Mouse (Mus musculus) cerebellum, adult 8-10 months (tissue): ENCODE data around the gene Sptssb.
A peak's percentile ranks its signal among the peaks of the same experiment; 100 is the strongest.

Experiments
- DNase-seq: peaks from one replicate; pipeline ENCODE4 v3.0.0; 2022

The Sptssb gene

DNA sequence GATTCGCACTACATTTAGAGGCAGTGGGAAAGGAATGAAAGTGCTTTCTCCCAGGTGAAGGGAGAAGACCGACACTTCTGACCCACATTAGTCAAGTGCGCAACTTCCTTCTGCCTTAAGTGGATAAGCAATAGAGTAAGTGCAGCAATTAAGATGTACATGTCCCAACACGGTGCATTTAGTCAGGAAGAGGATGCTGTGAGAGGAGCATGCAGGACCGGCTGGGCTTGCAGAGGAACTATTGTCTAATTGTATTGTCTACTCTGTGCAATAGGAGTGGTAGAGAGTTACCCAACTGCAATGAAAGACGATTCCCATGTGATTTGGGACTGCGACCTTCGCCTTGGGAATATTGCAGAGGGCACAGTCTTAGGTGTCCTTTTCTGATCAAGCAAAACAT is 30.2 kb downstream of the Sptssb start:
- no peak for DNase-seq

DNA sequence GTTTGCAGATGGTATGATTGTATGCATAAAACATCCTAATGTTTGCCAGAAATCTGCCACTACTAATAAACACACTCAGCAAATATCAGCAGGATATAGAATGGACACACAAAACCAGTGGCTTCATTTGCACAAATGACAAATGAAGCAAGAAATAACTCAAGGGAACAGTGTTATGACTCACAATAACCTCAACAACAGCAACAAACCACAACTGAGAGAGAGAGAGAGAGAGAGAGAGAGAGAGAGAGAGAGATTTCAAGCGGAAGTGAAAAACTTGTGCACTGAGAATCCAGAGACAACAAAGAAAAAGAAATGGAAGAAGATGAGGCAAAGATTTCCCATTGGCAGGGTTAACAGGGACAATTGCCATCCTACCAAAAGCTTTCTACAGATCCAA is 35.2 kb downstream of the Sptssb start:
- no peak for DNase-seq

DNA sequence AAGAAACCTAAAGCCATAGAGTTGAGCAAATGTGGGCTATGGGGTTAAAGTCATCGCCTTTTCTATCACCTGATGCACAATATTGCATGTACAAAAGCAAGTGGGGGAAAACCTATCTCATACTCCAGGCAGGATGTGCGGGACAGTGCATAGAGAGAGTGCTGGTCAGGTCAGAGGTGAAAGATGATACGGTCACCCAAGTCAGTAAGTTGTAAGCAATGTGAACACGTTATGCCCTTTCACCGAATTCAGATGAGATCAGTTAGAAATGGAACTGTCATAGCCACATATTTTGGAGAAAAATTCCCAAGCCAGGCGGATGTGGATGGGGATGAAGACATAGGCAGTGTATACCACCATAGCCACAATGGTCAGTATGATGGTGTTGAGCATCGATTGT is 39.1 kb downstream of the Sptssb start:
- no peak for DNase-seq

- DNase-seq: peak; percentile 64
These were observed 39.9 kb downstream of the Sptssb start for GRCm38 (mm10) chr3:69819851-69820200.

- DNase-seq: peak; percentile 43
These were observed 40.4 kb downstream of the Sptssb start for GRCm38 (mm10) chr3:69819146-69819850.

- DNase-seq: peak; percentile 52
These were observed 41.3 kb downstream of the Sptssb start for GRCm38 (mm10) chr3:69818466-69818865.

DNA sequence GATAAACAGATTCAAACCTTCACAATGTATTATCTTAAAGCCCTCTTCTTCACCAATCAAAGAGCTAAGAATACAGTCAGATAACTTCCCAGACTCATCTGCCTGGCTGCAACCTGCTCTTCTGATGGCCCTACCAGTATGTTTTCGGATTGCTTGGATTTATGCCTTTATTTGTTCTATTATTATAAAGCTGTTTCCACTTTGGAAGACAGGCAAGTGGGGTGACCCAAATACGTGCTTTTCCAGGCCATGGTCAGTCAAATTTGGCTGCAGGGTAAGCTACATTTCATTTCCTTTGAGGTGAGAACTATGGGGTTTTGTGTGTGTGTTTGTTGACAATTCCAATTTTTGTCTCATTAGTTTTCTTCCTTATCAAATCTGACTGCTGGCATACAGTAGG is 43.2 kb downstream of the Sptssb start:
- peak; percentile 46 for DNase-seq

DNA sequence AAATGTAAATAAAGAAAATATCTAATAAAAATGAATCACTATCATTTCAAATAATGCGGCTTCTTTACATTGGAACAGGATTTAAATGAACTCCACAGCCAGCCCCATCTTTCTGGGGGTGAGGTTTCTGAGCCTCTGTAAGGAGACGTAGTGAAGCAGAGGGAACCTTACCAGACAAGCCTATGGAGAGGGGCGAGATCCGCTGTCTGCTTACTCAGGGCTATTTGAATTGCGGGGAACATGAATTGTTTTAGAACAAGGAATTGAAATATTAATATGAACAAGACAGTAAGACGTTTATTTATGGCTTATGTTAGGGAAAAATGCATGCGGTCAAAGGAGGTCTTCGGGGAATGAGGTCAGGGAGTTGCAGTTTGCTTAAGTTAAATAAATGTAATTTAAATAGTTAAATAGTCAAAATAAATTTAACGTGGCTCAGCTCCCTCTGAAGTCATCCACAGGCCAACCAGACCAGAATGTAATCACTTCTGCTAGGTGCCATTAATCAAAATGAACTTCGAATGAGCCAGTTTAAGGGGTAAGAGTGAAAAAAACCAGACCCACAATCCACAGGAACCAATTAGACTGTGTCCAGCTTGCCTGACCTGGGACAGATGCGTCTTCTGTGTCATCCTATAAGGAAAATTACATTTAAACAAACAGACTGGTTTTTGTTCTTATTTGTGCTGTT is 46.6 kb downstream of the Sptssb start:
- no peak for DNase-seq

DNA sequence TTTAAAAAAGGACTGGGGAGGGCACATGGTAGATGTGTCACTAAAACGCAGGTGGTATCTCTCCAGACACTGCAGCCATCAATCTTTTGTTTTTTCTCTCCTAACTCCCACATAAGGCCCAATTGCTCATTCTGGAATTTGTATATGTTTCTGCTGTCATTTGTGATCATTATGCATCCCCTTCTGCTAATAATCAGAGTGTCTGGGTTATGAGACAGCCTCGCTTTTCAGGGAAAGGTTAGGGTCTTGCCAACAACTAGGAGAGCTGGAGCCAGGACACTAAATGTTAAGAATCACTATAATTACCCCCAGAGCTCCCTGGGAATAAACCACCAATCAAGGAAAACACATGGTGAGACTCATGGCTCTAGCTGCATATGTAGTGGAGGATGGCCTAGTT is 47.3 kb downstream of the Sptssb start:
- no peak for DNase-seq

DNA sequence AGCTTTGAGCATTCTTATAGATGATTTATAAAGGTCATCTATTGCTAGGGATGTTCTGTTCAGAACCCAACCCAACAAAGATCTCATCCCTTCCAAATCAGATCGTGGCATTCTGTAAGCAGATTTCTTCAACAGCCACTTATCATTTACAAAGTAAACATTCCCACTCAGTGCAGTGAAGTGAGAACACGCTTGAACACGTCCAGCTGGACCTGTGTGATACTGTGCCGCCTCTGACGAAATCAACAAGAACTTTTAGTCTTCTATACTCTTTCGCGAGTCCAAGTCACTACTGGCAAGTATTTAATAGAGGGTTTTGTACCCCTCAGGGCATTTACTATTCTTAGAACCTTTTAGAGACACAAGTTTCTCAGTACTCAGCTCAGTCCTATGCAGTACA is 51.3 kb downstream of the Sptssb start:
- DNase-seq: no peak

GRCm38 (mm10) chr3:69803137-69803536 is 56.6 kb downstream of the Sptssb start:
- no peak for DNase-seq

GRCm38 (mm10) chr3:69800829-69801384 is 58.8 kb downstream of the Sptssb start:
- DNase-seq: no peak

DNA sequence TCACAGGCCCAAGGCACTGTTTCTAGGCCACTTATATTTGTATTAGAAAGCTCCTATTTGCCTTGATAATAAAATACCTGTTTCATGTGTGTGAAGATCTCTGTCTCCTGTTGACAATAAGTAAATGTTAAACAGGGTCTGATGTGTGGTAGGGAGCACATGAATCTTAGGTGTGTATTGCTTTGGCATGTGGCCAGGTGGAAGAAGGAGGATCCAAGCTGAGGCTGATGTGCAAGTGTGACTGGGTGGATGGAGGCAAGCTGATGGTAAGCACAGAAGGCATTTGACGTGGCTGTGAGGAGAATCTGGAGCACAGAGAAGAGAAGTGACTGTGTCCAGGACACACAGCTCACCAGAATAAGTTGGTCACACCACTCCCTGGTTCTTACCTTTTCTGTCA is 60.6 kb downstream of the Sptssb start:
- no peak for DNase-seq

DNA sequence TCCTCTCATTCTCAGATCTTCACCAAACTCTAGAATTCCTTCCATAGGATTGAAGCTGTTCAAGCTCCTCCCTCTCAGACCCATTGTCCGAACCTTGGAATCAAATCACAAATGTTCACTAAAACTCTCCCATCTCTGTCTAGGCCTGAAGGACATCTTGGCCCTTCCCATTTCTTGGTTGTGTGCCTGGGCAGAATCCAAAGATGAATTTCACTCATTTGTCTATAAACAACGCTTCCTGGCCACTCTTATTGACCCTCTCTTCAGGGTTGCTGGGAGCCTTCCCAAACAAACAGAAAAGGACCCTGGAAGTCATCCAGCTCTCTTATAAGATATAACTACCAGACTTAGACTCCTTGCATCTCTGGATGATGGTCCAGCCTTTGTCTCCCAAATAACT is 61.8 kb downstream of the Sptssb start:
- DNase-seq: no peak

DNA sequence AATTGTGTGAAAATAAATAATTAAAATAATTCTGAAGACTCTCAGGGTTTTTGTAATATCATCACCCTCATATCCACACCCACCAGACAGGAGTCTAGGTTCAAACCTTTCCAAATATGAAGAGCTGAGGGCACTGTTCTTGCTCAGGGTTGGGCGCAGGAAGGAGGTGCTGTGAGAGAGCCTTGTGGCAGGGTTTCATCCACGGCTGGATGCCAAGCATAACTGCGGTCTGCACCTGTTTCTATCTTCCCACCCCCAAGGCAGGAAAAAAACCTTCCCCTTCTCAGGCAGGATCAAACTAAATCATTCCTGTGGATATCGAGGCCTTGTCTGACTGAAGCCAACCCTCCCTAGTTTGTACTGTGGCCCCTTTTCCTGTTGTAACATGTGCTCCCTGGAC is 62.2 kb downstream of the Sptssb start:
- DNase-seq: peak; percentile 80

DNA sequence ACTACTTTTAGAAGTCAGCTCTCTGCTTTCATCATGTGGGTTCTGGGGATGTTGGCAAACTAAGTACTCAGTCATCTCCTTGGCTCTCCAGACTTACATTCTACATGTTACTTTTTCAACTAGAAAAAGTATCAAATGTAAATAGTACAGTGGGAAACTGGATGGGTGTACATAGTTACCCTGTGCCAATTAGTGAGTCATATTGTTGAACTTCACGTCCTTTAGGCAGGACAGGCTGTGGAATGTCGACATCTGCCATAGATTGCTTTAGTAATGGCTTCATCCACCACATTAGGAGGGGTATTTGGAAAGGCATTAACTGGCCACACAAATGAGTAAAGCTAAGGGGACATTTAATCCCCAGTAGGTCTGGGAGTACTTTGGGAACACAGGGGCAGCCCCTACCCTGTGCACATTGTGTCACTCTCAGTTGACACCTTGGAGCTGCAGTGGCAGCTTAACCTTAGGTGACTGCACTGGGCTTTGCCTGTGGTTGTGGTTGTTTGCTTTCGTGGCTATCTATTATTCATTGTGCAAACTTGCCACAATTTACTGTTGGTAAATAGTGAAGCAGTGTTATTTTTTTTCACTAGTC is 66.8 kb downstream of the Sptssb start:
- DNase-seq: no peak

- no peak for DNase-seq
These were observed 80.4 kb downstream of the Sptssb start for GRCm38 (mm10) chr3:69779246-69779796.

GRCm38 (mm10) chr3:69773356-69773755 is 86.4 kb downstream of the Sptssb start:
- no peak for DNase-seq
